Mouse (Mus musculus) right cerebral cortex, postnatal 10 days (tissue): ENCODE results near the gene Tmem208.
"Not testable (repeated sequence)": the region's sequence is repeated elsewhere in the genome, so short reads cannot be mapped to it uniquely, and the experiment has no call there.

Experiments
- DNase-seq, 2 experiments: peaks; one replicate each; pipeline ENCODE4 v3.0.0; 2021; ENCODE audit warnings: low spot score in 2 of 2

Gene Tmem208

GRCm38 (mm10) chr8:105326141-105326672, at the start of gene Tmem208, which contains the start of gene Lrrc29:
Tmem208 (plus strand) TSS chr8:105326354.
Lrrc29 (minus strand) TSS chr8:105326278.
- DNase-seq, result peak; percentile 98 to 99

GRCm38 (mm10) chr8:105278911-105279334, 47.2 kb upstream of the Tmem208 start:
- peak; percentile 88 to 90 for DNase-seq

GRCm38 (mm10) chr8:105280567-105280966, 45.6 kb upstream of the Tmem208 start:
- no peak for DNase-seq

DNA sequence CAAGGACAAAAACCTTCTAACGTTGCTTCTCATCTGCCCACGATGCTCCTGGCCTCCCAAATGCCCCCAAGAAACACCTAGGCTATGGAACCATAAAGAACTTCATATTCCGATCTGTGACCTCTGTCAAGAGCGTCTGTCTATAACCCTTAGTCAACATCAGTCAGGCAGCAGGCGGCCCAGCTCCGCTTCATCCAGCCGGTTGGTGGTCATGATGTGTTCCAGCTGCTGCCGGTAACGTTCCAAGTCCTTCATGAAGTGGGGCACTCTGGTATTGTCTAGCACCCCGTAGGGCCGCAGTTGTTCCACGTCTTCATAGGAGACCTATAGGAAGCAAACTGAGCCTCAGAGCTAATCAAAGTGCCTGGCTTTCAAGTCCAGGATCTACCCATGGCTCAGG, 44.3 kb upstream of the Tmem208 start:
- DNase-seq, result no peak

GRCm38 (mm10) chr8:105282239-105282638, 43.9 kb upstream of the Tmem208 start:
- DNase-seq, result no peak

- peak in 1 of 2 experiments; percentile 36 for DNase-seq
These were observed 43.1 kb upstream of the Tmem208 start for GRCm38 (mm10) chr8:105283074-105283473.

DNA sequence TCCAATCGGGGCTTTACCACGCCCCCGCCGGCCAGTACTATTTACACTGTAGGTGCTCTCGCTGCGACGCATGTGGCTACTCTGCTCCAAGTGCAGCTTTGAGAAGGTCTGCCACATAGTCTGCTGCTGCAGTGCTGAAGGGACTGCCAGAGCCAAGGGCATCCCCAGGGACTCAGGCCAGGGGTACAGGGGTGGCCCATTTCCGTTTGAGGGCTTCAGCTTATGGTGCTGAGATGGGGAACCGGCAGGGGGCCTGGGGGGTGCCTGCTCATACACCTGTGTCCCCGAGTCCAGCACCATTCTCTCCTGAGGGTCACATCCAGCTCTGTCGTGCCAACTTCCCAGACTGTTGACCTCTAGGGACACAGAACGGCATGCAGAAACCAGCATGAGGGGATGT, 40.6 kb upstream of the Tmem208 start:
- DNase-seq, result peak in 1 of 2 experiments; percentile 33

GRCm38 (mm10) chr8:105286907-105287306, 39.2 kb upstream of the Tmem208 start:
- no peak for DNase-seq

DNA sequence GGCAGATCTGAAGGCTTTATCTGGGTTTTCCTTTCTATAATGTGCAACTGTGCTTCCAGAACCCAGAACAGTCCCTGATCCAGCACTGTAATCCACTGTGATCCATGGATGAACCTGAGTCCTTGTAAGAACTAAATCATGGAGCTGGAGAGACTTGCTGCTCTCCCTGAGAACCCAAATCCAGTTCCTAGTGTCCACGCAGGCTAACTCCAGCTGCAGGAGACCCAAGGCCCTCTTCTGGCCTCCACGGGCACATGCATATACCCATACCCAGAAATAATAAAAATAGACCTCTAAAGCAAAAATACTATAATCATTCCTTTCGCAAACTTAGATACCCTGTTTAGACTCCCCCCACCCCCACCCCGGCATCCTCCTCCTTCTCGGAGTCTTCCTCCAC, 37.9 kb upstream of the Tmem208 start:
- peak in 1 of 2 experiments; percentile 33 for DNase-seq

GRCm38 (mm10) chr8:105288958-105289732, 37.0 kb upstream of the Tmem208 start:
- peak; percentile 97 for DNase-seq

- peak; percentile 72 to 74 for DNase-seq
These were observed 36.2 kb upstream of the Tmem208 start, which contains the start of gene 4931428F04Rik for GRCm38 (mm10) chr8:105289805-105290460. 4931428F04Rik (minus strand) TSS chr8:105289864.

DNA sequence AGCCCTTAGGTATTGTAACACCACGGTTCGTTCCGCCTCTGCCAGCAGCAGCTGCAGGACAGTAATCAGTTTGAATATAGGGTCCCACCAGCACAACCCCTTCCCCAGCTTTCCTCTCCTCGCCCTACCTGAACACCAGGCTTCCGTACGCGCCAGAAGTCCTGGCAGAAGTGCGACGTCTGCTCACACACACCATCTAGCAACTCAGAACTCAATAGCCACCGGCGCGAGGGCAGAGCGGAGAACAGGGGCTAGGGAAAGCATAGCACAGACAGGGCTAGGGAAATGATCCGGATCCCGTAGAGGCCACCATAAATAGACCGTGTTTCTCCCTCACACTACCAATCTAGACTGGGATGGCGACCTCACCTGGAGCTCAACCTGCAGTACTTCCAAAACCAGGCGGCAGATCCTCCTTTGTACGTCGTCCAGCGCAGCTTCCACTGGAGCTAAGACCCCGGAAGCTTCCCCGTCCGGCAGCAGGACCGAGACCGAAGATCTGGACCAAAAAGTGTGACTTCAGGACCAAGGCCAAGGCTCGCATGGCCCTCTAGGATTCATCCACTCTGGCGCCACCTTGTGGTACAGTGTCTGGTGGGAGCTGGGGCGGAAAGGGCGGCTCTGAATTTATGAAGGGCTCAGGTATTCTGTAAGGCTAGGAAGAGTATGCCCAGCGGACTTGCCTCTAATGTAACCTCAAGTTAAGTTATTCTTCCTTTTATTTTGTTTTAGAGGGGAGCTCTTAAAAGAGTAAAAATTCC, 35.4 kb upstream of the Tmem208 start:
- DNase-seq, result peak; percentile 82 to 88

GRCm38 (mm10) chr8:105291364-105291763, 34.8 kb upstream of the Tmem208 start:
- peak in 1 of 2 experiments; percentile 34 for DNase-seq

- not testable (repeated sequence) for DNase-seq
These were observed 34.4 kb upstream of the Tmem208 start for GRCm38 (mm10) chr8:105291802-105292201.

- DNase-seq, result peak in 1 of 2 experiments; percentile 27
These were observed 33.7 kb upstream of the Tmem208 start for GRCm38 (mm10) chr8:105292471-105292870.

DNA sequence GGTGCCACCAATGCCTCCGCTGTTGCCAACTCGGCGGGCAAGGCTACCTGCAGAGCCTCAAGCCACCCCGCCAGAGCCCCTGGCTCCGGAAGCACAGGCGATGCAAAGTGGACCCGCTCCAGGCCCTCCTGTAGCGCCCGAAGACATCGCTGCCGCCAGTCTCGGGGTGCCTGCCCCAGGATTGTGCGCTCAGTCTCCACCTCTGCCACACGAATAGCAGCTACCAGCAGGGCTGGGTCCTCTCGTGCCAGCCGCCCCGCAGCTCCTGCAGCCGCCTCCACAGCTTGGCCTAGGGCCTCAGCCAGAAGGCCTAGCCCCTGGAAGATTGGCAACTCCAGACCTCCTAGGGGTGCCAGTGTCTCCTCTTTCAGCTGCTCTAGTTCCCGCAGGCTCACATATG, 32.7 kb upstream of the Tmem208 start:
- DNase-seq, result no peak

- DNase-seq, result peak in 1 of 2 experiments; percentile 26
These were observed 31.4 kb upstream of the Tmem208 start for GRCm38 (mm10) chr8:105294776-105295175.

DNA sequence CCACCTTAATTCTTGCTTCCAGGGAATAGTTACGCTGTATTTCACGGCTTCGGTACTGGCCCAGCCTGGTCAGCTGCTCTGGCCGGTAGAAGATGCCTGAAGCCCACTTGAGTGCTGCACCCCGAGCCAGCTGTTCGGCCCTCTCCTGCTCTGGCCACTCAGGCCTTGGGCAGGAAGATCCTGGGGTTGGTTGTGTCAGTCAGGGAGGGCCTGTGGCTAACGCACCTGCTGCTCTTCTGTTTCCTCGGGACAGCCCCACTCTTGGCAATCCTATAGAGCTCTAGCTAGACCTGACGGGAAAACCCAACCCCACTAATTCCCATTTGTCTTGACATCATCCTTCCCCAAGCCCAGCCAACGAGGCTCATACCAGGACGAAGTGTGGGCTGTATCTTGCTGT, 30.9 kb upstream of the Tmem208 start:
- DNase-seq, result peak in 1 of 2 experiments; percentile 31

- DNase-seq, result no peak
These were observed 30.1 kb upstream of the Tmem208 start, which contains the start of gene Exoc3l for GRCm38 (mm10) chr8:105295895-105296573. Exoc3l (minus strand) TSS chr8:105296101.

DNA sequence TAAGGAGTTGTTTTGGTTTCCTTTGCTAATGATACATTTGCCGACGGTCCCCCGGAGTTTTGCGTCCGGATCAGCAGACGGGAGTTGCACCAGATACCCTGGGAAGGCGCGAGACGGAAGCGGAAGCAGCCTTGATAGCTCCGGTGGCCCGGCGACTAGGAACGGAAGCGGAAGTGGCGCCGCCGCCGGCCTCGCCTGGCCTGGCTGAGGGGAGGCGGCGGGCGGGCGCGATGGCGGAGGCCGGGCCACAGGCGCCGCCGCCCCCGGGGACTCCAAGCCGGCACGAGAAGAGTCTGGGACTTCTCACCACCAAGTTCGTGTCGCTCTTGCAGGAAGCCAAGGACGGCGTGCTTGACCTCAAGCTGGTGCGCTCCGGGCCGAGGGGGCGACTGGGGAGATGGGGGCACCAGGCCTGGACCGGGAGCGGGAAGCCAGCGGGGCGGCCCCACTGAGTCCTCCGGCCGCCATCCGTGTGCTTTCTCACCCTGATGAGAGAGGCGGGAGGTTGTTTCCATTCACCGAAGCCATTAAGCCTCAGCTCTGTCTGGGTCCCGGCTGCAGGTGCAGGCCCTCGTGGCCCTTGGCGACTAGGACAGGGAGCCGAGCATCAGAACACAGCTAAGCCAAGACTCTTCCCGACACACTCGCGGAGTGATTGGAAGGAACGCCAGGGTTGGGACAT, 28.5 kb upstream of the Tmem208 start, which contains the start of gene E2f4:
Gene E2f4, plus strand, starts transcription at position 153 of the 682 bp plus-strand sequence.
- peak; percentile 96 for DNase-seq
